Mouse (Mus musculus): ENCODE measurements around the gene Mier1. TPM values are rescaled to one million over a fixed set of nuclear protein-coding genes. Genes with fewer than 3 reads are reported as not detected.

Gene Mier1
- total and polyA plus RNA-seq, 3 experiments: 7.0 to 36.9 (median 32.0) TPM

DNA sequence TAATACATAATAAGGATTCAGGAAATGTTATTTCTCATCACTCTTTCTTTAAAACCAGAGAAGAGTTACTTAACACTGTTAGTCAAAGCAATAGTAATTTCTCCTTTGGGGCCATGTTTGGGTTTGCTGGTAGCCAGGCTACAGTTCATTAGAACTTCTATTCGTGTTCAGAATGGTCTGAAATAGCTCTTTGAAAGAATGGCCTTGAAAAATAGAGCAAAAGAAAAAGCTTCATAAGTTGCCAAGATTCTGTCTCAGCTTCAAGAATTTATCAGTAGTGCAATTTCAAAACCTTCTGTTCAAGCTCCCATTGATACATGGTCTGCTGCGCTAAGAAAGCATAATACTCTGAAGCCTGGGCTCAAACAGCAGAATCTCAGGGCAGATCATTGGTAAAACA, 89.5 kb downstream of the Mier1 start:
- intact Hi-C loops (cut with DNase I): no loop called here
- TF ChIP-seq EP300 (IDR thresholded peaks at IDR 0.05; ENCODE audit: insufficient read depth, low read depth, low read length): no peak
- TF ChIP-seq CTCF (IDR thresholded peaks at IDR 0.05): no peak
- TF ChIP-seq POLR2A (IDR thresholded peaks at IDR 0.05; ENCODE audit: insufficient read depth, low read depth, low read length): no peak
- no peak for DNase-seq

DNA sequence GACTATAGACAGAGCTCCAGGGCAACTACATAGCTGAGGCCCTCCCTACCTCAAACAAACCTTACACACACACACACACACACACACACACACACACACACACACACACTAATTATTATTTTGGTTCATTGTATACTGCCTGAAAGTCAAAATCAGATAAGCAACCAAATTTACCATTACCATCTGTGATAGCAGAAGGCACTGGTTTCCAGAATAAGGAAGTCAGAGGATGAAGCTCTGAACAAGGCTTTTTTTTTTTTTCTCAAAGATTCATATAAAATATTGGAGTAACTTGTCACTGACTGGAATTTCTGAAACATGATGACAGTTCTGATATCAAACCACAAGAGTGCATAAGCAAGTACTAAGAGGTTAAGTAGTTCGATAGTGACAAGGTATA, 94.4 kb downstream of the Mier1 start:
- 95% methylated on average over 1 of the region's 1 CpGs for WGBS
- no peak overlapping the region for H3K27ac ChIP-seq
- intact Hi-C loops (cut with DNase I): no loop called here
- no peak for DNase-seq
- H3K27me3 ChIP-seq (ENCODE audit: control insufficient read depth, insufficient read depth, low read length): no peaks in the 10 kb centered on the region
- no peak overlapping the region for H3K9ac ChIP-seq (ENCODE audit: low read depth, low read length)
- TF ChIP-seq CTCF (IDR thresholded peaks at IDR 0.05) (no peak), EP300 (IDR thresholded peaks at IDR 0.05; ENCODE audit: insufficient read depth, low read depth, low read length) (no peak)
- H3K36me3 ChIP-seq (ENCODE audit: control insufficient read depth, insufficient read depth, low read length): no peaks in the 10 kb centered on the region; the same call in none of the 2 replicates
- H3K4me1 ChIP-seq (ENCODE audit: control insufficient read depth, insufficient read depth, low read length): no peaks in the 10 kb centered on the region
- no peak overlapping the region for H3K4me3 ChIP-seq
- H3K79me2 ChIP-seq (replicated peaks; ENCODE audit: control insufficient read depth, insufficient read depth, low read length): no peaks in the 10 kb centered on the region

More for the DNA sequence above, 89.5 kb downstream of the Mier1 start:
- H3K27me3 ChIP-seq (ENCODE audit: control insufficient read depth, insufficient read depth, low read length): no peaks in the 10 kb centered on the region
- no peak overlapping the region for H3K27ac ChIP-seq
- no peaks in the 10 kb centered on the region; the same call in 1 of the 2 replicates for H3K36me3 ChIP-seq (ENCODE audit: control insufficient read depth, insufficient read depth, low read length)
- H3K4me1 ChIP-seq (ENCODE audit: control insufficient read depth, insufficient read depth, low read length): no peaks in the 10 kb centered on the region
- H3K79me2 ChIP-seq (replicated peaks; ENCODE audit: control insufficient read depth, insufficient read depth, low read length): no peaks in the 10 kb centered on the region
- no peak overlapping the region for H3K9ac ChIP-seq (ENCODE audit: low read depth, low read length)
- no peak overlapping the region for H3K4me3 ChIP-seq
- 80% methylated on average over 2 of the region's 2 CpGs for WGBS

GRCm38 (mm10) chr4:103213859-103214497, 99.8 kb downstream of the Mier1 start:
- WGBS: 4% methylated on average over 30 of the region's 30 CpGs
- peaks cover 3% of the 10 kb centered on the region for H3K4me1 ChIP-seq (ENCODE audit: control insufficient read depth, insufficient read depth, low read length)
- no peaks in the 10 kb centered on the region for H3K27me3 ChIP-seq (ENCODE audit: control insufficient read depth, insufficient read depth, low read length)
- DNase-seq: peak in 1 of 2 experiments; percentile 23
- H3K27ac ChIP-seq: peak overlapping the region; percentile 87
- peak overlapping the region; percentile 96 for H3K4me3 ChIP-seq
- H3K79me2 ChIP-seq (replicated peaks; ENCODE audit: control insufficient read depth, insufficient read depth, low read length): peaks cover 2% of the 10 kb centered on the region; the same call in 1 of the 2 replicates
- TF ChIP-seq POLR2A (IDR thresholded peaks at IDR 0.05; ENCODE audit: insufficient read depth, low read depth, low read length): no peak
- TF ChIP-seq EP300 (IDR thresholded peaks at IDR 0.05; ENCODE audit: insufficient read depth, low read depth, low read length): no peak
- no peak for TF ChIP-seq CTCF (IDR thresholded peaks at IDR 0.05)
- H3K9ac ChIP-seq (ENCODE audit: low read depth, low read length): peak overlapping the region; percentile 98
- no peaks in the 10 kb centered on the region; the same call in 1 of the 2 replicates for H3K36me3 ChIP-seq (ENCODE audit: control insufficient read depth, insufficient read depth, low read length)
- intact Hi-C loops (cut with DNase I): loop anchor here (1.0 to 5.0 kb wide), 3 partner anchors 62 to 99 kb away; partner anchors contain the start of gene Oma1

- WGBS: under 1% methylated on average over 48 of the region's 48 CpGs
- H3K4me1 ChIP-seq (ENCODE audit: control insufficient read depth, insufficient read depth, low read length): peaks cover 3% of the 10 kb centered on the region
- H3K9ac ChIP-seq (ENCODE audit: low read depth, low read length): peak overlapping the region; percentile 98
- intact Hi-C loops (cut with DNase I): loop anchor here (1.0 to 5.0 kb wide), 3 partner anchors 62 to 99 kb away; partner anchors contain the start of gene Oma1
- TF ChIP-seq POLR2A (IDR thresholded peaks at IDR 0.05; ENCODE audit: insufficient read depth, low read depth, low read length) (peak; percentile 59; the same call in 1 of the 2 replicates), EP300 (IDR thresholded peaks at IDR 0.05; ENCODE audit: insufficient read depth, low read depth, low read length) (no peak)
- H3K4me3 ChIP-seq: peak overlapping the region; percentile 96
- DNase-seq: peak; percentile 84 to 85
- no peaks in the 10 kb centered on the region; the same call in 1 of the 2 replicates for H3K36me3 ChIP-seq (ENCODE audit: control insufficient read depth, insufficient read depth, low read length)
- H3K27me3 ChIP-seq (ENCODE audit: control insufficient read depth, insufficient read depth, low read length): no peaks in the 10 kb centered on the region
- peaks cover 2% of the 10 kb centered on the region; the same call in 1 of the 2 replicates for H3K79me2 ChIP-seq (replicated peaks; ENCODE audit: control insufficient read depth, insufficient read depth, low read length)
- H3K27ac ChIP-seq: peak overlapping the region; percentile 87
Observed at GRCm38 (mm10) chr4:103214498-103214924, 100.3 kb downstream of the Mier1 start.

Other genes starting within 250 kb of the Mier1 start
- gene Tctex1d1, start 135.8 kb upstream of the Mier1 start, total RNA-seq (2021): not detected
- gene Tctex1d1, start 135.8 kb upstream of the Mier1 start, polyA plus RNA-seq (2012; rRNA removed): 0.20 TPM in 1 of 2 replicates, not detected in the other
- not detected for gene Insl5, start 87.5 kb upstream of the Mier1 start, total RNA-seq (2021)
- gene Insl5, start 87.5 kb upstream of the Mier1 start, polyA plus RNA-seq (2012; rRNA removed): not detected in 2 replicates
- gene Wdr78, start 165 bp downstream of the Mier1 start, total RNA-seq (2021): 1 to 10 TPM; 1.1 to 1.3 TPM
- gene Wdr78, start 165 bp downstream of the Mier1 start, polyA plus RNA-seq (2012; rRNA removed): 0.29 and 0.37 TPM in 2 replicates
- gene Slc35d1, start 100.8 kb downstream of the Mier1 start, total RNA-seq (2021): 1 to 10 TPM; 7.6 to 8.0 TPM
- 3.9 and 7.3 TPM in 2 replicates for gene Slc35d1, start 100.8 kb downstream of the Mier1 start, polyA plus RNA-seq (2012; rRNA removed)
- not detected for gene 4921539E11Rik, start 176.5 kb downstream of the Mier1 start, total RNA-seq (2021)
- gene 4921539E11Rik, start 176.5 kb downstream of the Mier1 start, polyA plus RNA-seq (2012; rRNA removed): not detected in 2 replicates
- 10 to 100 TPM; 33.0 to 40.1 TPM for gene Oma1, start 199.4 kb downstream of the Mier1 start, total RNA-seq (2021)
- 20.4 and 44.8 TPM in 2 replicates for gene Oma1, start 199.4 kb downstream of the Mier1 start, polyA plus RNA-seq (2012; rRNA removed)